Mouse (Mus musculus): ENCODE measurements at regions not wholly inside any gene's neighbourhood (a gene's known extent, or its start where the extent isn't known, plus 50 kb on each side); places are given as distances from the start of the nearest gene placed in this dataset.

GRCm38 (mm10) chr14:47839493-47840215, 191.4 kb downstream of the Ktn1 start:
- Histone ChIP-seq H3K36me3 (ENCODE audit: control insufficient read depth, insufficient read depth, low read length) (no peaks in the 10 kb centered on the region), H3K4me3 (ENCODE audit: low read depth, low read length) (no peak overlapping the region), H3K27ac (replicated peaks; ENCODE audit: low read depth, low read length) (no peak overlapping the region), H3K9ac (ENCODE audit: low read depth, low read length) (no peak overlapping the region), H3K4me2 (ENCODE audit: low read depth, low read length) (no peak overlapping the region), H3K4me1 (ENCODE audit: control insufficient read depth, insufficient read depth, low read length) (no peaks in the 10 kb centered on the region), H3K27me3 (replicated peaks; ENCODE audit: control insufficient read depth, insufficient read depth, low read length) (no peaks in the 10 kb centered on the region), H3K9me3 (ENCODE audit: control insufficient read depth, low read length) (no peaks in the 10 kb centered on the region)
- 45% methylated on average over 6 of the region's 6 CpGs for WGBS
- peak; percentile 55; the same call in 1 of the 2 replicates for ATAC-seq (ENCODE audit: low read depth)
- DNase-seq (ENCODE audit: low spot score): no peak

- no peak overlapping the region for H3K4me3 ChIP-seq (ENCODE audit: low read depth, low read length)
- H3K27me3 ChIP-seq (replicated peaks; ENCODE audit: control insufficient read depth, insufficient read depth, low read length): no peaks in the 10 kb centered on the region
- WGBS: 81% methylated on average over 1 of the region's 1 CpGs
- no peaks in the 10 kb centered on the region for H3K4me1 ChIP-seq (ENCODE audit: control insufficient read depth, insufficient read depth, low read length)
- DNase-seq (ENCODE audit: low spot score) (no peak), ATAC-seq (ENCODE audit: low read depth) (no peak)
- H3K36me3 ChIP-seq (ENCODE audit: control insufficient read depth, insufficient read depth, low read length): no peaks in the 10 kb centered on the region
- no peak overlapping the region for H3K4me2 ChIP-seq (ENCODE audit: low read depth, low read length)
- no peak overlapping the region for H3K27ac ChIP-seq (replicated peaks; ENCODE audit: low read depth, low read length)
- H3K9me3 ChIP-seq (ENCODE audit: control insufficient read depth, low read length): no peaks in the 10 kb centered on the region
- no peak overlapping the region for H3K9ac ChIP-seq (ENCODE audit: low read depth, low read length)
Observed at GRCm38 (mm10) chr14:47844366-47844765, 196.1 kb downstream of the Ktn1 start.

- Histone ChIP-seq H3K27me3 (replicated peaks; ENCODE audit: control insufficient read depth, insufficient read depth, low read length) (no peaks in the 10 kb centered on the region), H3K9ac (ENCODE audit: low read depth, low read length) (no peak overlapping the region), H3K36me3 (ENCODE audit: control insufficient read depth, insufficient read depth, low read length) (no peaks in the 10 kb centered on the region), H3K9me3 (ENCODE audit: control insufficient read depth, low read length) (no peaks in the 10 kb centered on the region), H3K27ac (replicated peaks; ENCODE audit: low read depth, low read length) (no peak overlapping the region), H3K4me2 (ENCODE audit: low read depth, low read length) (no peak overlapping the region), H3K4me1 (ENCODE audit: control insufficient read depth, insufficient read depth, low read length) (no peaks in the 10 kb centered on the region), H3K4me3 (ENCODE audit: low read depth, low read length) (no peak overlapping the region)
- DNase-seq (ENCODE audit: low spot score) (no peak), ATAC-seq (ENCODE audit: low read depth) (no peak)
- WGBS: 58% methylated on average over 4 of the region's 4 CpGs
Observed at GRCm38 (mm10) chr14:47848861-47849260, 200.6 kb downstream of the Ktn1 start.

- WGBS: 65% methylated on average over 7 of the region's 7 CpGs
- no peak overlapping the region for H3K4me3 ChIP-seq (ENCODE audit: low read depth, low read length)
- DNase-seq (ENCODE audit: low spot score): no peak
- H3K27ac ChIP-seq (replicated peaks; ENCODE audit: low read depth, low read length): no peak overlapping the region
- H3K4me1 ChIP-seq (ENCODE audit: control insufficient read depth, insufficient read depth, low read length): no peaks in the 10 kb centered on the region
- ATAC-seq (ENCODE audit: low read depth): no peak
- H3K9ac ChIP-seq (ENCODE audit: low read depth, low read length): no peak overlapping the region
- H3K9me3 ChIP-seq (ENCODE audit: control insufficient read depth, low read length): no peaks in the 10 kb centered on the region
- H3K27me3 ChIP-seq (replicated peaks; ENCODE audit: control insufficient read depth, insufficient read depth, low read length): no peaks in the 10 kb centered on the region
- no peak overlapping the region for H3K4me2 ChIP-seq (ENCODE audit: low read depth, low read length)
- no peaks in the 10 kb centered on the region for H3K36me3 ChIP-seq (ENCODE audit: control insufficient read depth, insufficient read depth, low read length)
Observed at GRCm38 (mm10) chr14:47856280-47856765, 208.1 kb downstream of the Ktn1 start.

GRCm38 (mm10) chr14:47857271-47857670, 209.0 kb downstream of the Ktn1 start:
- H3K4me2 ChIP-seq (ENCODE audit: low read depth, low read length): no peak overlapping the region
- no peaks in the 10 kb centered on the region for H3K36me3 ChIP-seq (ENCODE audit: control insufficient read depth, insufficient read depth, low read length)
- no peak overlapping the region for H3K4me3 ChIP-seq (ENCODE audit: low read depth, low read length)
- 82% methylated on average over 4 of the region's 4 CpGs for WGBS
- H3K4me1 ChIP-seq (ENCODE audit: control insufficient read depth, insufficient read depth, low read length): no peaks in the 10 kb centered on the region
- no peaks in the 10 kb centered on the region for H3K27me3 ChIP-seq (replicated peaks; ENCODE audit: control insufficient read depth, insufficient read depth, low read length)
- no peak overlapping the region for H3K27ac ChIP-seq (replicated peaks; ENCODE audit: low read depth, low read length)
- no peak for ATAC-seq (ENCODE audit: low read depth)
- H3K9me3 ChIP-seq (ENCODE audit: control insufficient read depth, low read length): peaks cover 5% of the 10 kb centered on the region; the same call in 1 of the 2 replicates
- H3K9ac ChIP-seq (ENCODE audit: low read depth, low read length): no peak overlapping the region
- no peak for DNase-seq (ENCODE audit: low spot score)

- Histone ChIP-seq H3K4me1 (ENCODE audit: control insufficient read depth, insufficient read depth, low read length) (no peaks in the 10 kb centered on the region), H3K4me2 (ENCODE audit: low read depth, low read length) (no peak overlapping the region), H3K27ac (replicated peaks; ENCODE audit: low read depth, low read length) (no peak overlapping the region), H3K27me3 (replicated peaks; ENCODE audit: control insufficient read depth, insufficient read depth, low read length) (no peaks in the 10 kb centered on the region), H3K36me3 (ENCODE audit: control insufficient read depth, insufficient read depth, low read length) (no peaks in the 10 kb centered on the region), H3K4me3 (ENCODE audit: low read depth, low read length) (no peak overlapping the region), H3K9me3 (ENCODE audit: control insufficient read depth, low read length) (peaks cover 5% of the 10 kb centered on the region; the same call in 1 of the 2 replicates), H3K9ac (ENCODE audit: low read depth, low read length) (no peak overlapping the region)
- DNase-seq (ENCODE audit: low spot score) (no peak), ATAC-seq (ENCODE audit: low read depth) (no peak)
- WGBS: 72% methylated on average over 16 of the region's 16 CpGs
Observed at GRCm38 (mm10) chr14:47857731-47858556, 209.7 kb downstream of the Ktn1 start.

- WGBS: 58% methylated on average over 1 of the region's 1 CpGs
- H3K27ac ChIP-seq (replicated peaks; ENCODE audit: low read depth, low read length): no peak overlapping the region
- H3K36me3 ChIP-seq (ENCODE audit: control insufficient read depth, insufficient read depth, low read length): no peaks in the 10 kb centered on the region
- H3K4me3 ChIP-seq (ENCODE audit: low read depth, low read length): no peak overlapping the region
- no peak overlapping the region for H3K9ac ChIP-seq (ENCODE audit: low read depth, low read length)
- no peak for DNase-seq (ENCODE audit: low spot score)
- no peaks in the 10 kb centered on the region for H3K4me1 ChIP-seq (ENCODE audit: control insufficient read depth, insufficient read depth, low read length)
- no peak for ATAC-seq (ENCODE audit: low read depth)
- H3K9me3 ChIP-seq (ENCODE audit: control insufficient read depth, low read length): peaks cover 5% of the 10 kb centered on the region; the same call in 1 of the 2 replicates
- H3K27me3 ChIP-seq (replicated peaks; ENCODE audit: control insufficient read depth, insufficient read depth, low read length): no peaks in the 10 kb centered on the region
- no peak overlapping the region for H3K4me2 ChIP-seq (ENCODE audit: low read depth, low read length)
Observed at GRCm38 (mm10) chr14:47862556-47862955, 214.3 kb downstream of the Ktn1 start.

- Histone ChIP-seq H3K27ac (replicated peaks; ENCODE audit: low read depth, low read length) (no peak overlapping the region), H3K9ac (ENCODE audit: low read depth, low read length) (no peak overlapping the region), H3K4me2 (ENCODE audit: low read depth, low read length) (no peak overlapping the region), H3K9me3 (ENCODE audit: control insufficient read depth, low read length) (peaks cover 5% of the 10 kb centered on the region; the same call in 1 of the 2 replicates), H3K4me3 (ENCODE audit: low read depth, low read length) (no peak overlapping the region), H3K27me3 (replicated peaks; ENCODE audit: control insufficient read depth, insufficient read depth, low read length) (no peaks in the 10 kb centered on the region), H3K4me1 (ENCODE audit: control insufficient read depth, insufficient read depth, low read length) (no peaks in the 10 kb centered on the region), H3K36me3 (ENCODE audit: control insufficient read depth, insufficient read depth, low read length) (no peaks in the 10 kb centered on the region)
- 60% methylated on average over 5 of the region's 5 CpGs for WGBS
- ATAC-seq (ENCODE audit: low read depth): peak; percentile 18
- peak; percentile 61 for DNase-seq (ENCODE audit: low spot score)
Observed at GRCm38 (mm10) chr14:47863067-47863466, 214.8 kb downstream of the Ktn1 start.

Data from embryonic facial prominence, embryonic 14.5 days (tissue).